Mouse (Mus musculus) midbrain, embryonic 11.5 days (tissue): ENCODE data around the gene Scarf2. TPM values are rescaled to one million over a fixed set of nuclear protein-coding genes. Genes with fewer than 3 reads are reported as not detected.

ENCODE experiments used
- ATAC-seq: fragments of 200-750 bp; cut with Nextera tagmentation; 2 replicates; pipeline ENCODE4 v1.8.0; 2017; ENCODE audit warnings: moderate TSS enrichment, moderate library complexity; ENCODE audit not compliant: low FRiP score
- DNase-seq: peaks from one replicate; pipeline ENCODE4 v3.0.0; 2015; ENCODE audit warnings: low spot score; ENCODE audit errors: missing footprints
- H3K27ac ChIP-seq: fragments of 300-500 bp; sonication (generic); 2 replicates; pipeline ENCODE4 v1.5.1; 2014; ENCODE audit warnings: low read depth, low read length
- H3K27me3 ChIP-seq: fragments of 300-500 bp; sonication (generic); 2 replicates; pipeline ENCODE4 v1.6.1; 2014; ENCODE audit warnings: mild to moderate bottlenecking, low read length, moderate library complexity, mixed read lengths; ENCODE audit not compliant: control insufficient read depth, insufficient read depth
- H3K36me3 ChIP-seq: fragments of 300-500 bp; sonication (generic); 2 replicates; pipeline ENCODE4 v1.6.1; 2014; ENCODE audit warnings: mild to moderate bottlenecking, low read length, moderate library complexity, mixed read lengths; ENCODE audit not compliant: control insufficient read depth, insufficient read depth
- H3K4me1 ChIP-seq: fragments of 300-500 bp; sonication (generic); 2 replicates; pipeline ENCODE4 v1.6.1; 2014; ENCODE audit warnings: low read length; ENCODE audit not compliant: control insufficient read depth, insufficient read depth
- H3K4me2 ChIP-seq: fragments of 300-500 bp; sonication (generic); 2 replicates; pipeline ENCODE4 v1.6.1; 2014; ENCODE audit warnings: mild to moderate bottlenecking, moderate library complexity
- H3K4me3 ChIP-seq: fragments of 300-500 bp; sonication (generic); 2 replicates; pipeline ENCODE4 v1.5.1; 2014; ENCODE audit warnings: low read depth, low read length
- H3K9ac ChIP-seq: fragments of 300-500 bp; sonication (generic); 2 replicates; pipeline ENCODE4 v1.6.1; 2014; ENCODE audit warnings: low read length
- H3K9me3 ChIP-seq: fragments of 300-500 bp; sonication (generic); 2 replicates; pipeline ENCODE4 v1.6.1; 2016; ENCODE audit warnings: low read length; ENCODE audit not compliant: control insufficient read depth
- WGBS: fragments of 180-500 bp; shearing (Covaris S2); extraction: QIAGEN DNeasy Blood & Tissue Kit; methylation state at CpG from one replicate; pipeline ENCODE4 v1.1.7; 2014; 5-methylcytosine and 5-hydroxymethylcytosine counted together
- polyA plus RNA-seq: library from polyadenylated mRNA; unstranded; fragments of >200 nt; fragmentation: Nextera tagmentation; extraction: Ambion mirVana; gene quantifications from 2 replicates; pipeline ENCODE4 v1.2.1, GENCODE M21; 2014

Gene Scarf2
- polyA plus RNA-seq, 1 experiment from 2014 or later = 4.4 TPM

- no peak overlapping the region for H3K4me2 ChIP-seq
- no peaks in the 10 kb centered on the region for H3K27me3 ChIP-seq
- 95% methylated on average over 6 of the region's 6 CpGs for WGBS
- H3K4me3 ChIP-seq = no peak overlapping the region
- no peak overlapping the region for H3K27ac ChIP-seq
- ATAC-seq (no peak), DNase-seq (no peak)
- H3K36me3 ChIP-seq = peaks cover 28% of the 10 kb centered on the region
- H3K9me3 ChIP-seq = no peaks in the 10 kb centered on the region
- H3K9ac ChIP-seq = no peak overlapping the region
- no peaks in the 10 kb centered on the region for H3K4me1 ChIP-seq
Measured at GRCm38 (mm10) chr16:17848431-17848830, 51.3 kb downstream of the Scarf2 start.

GRCm38 (mm10) chr16:17848928-17849327 is 51.8 kb downstream of the Scarf2 start:
- Histone ChIP-seq H3K27ac (no peak overlapping the region), H3K36me3 (peaks cover 28% of the 10 kb centered on the region)
- ATAC-seq = no peak

GRCm38 (mm10) chr16:17849486-17849885 is 52.4 kb downstream of the Scarf2 start:
- H3K27ac ChIP-seq = no peak overlapping the region
- no peak overlapping the region for H3K9ac ChIP-seq
- DNase-seq (no peak), ATAC-seq (no peak)
- H3K4me2 ChIP-seq = no peak overlapping the region
- no peak overlapping the region for H3K4me3 ChIP-seq
- no peaks in the 10 kb centered on the region for H3K27me3 ChIP-seq
- no peaks in the 10 kb centered on the region for H3K4me1 ChIP-seq
- WGBS = 89% methylated on average over 6 of the region's 6 CpGs
- no peaks in the 10 kb centered on the region for H3K9me3 ChIP-seq
- H3K36me3 ChIP-seq = peaks cover 23% of the 10 kb centered on the region

More at GRCm38 (mm10) chr16:17848928-17849327, 51.8 kb downstream of the Scarf2 start:
- Histone ChIP-seq H3K9me3 (no peaks in the 10 kb centered on the region), H3K4me2 (no peak overlapping the region), H3K4me3 (no peak overlapping the region), H3K4me1 (no peaks in the 10 kb centered on the region), H3K27me3 (no peaks in the 10 kb centered on the region), H3K9ac (no peak overlapping the region)
- 28% methylated on average over 1 of the region's 1 CpGs for WGBS
- peak; percentile 93 for DNase-seq

GRCm38 (mm10) chr16:17851331-17851730 is 54.2 kb downstream of the Scarf2 start:
- no peak for ATAC-seq

GRCm38 (mm10) chr16:17851860-17852259 is 54.8 kb downstream of the Scarf2 start:
- no peak overlapping the region for H3K4me2 ChIP-seq
- H3K27ac ChIP-seq = no peak overlapping the region
- ATAC-seq (no peak), DNase-seq (no peak)
- no peaks in the 10 kb centered on the region for H3K27me3 ChIP-seq
- H3K4me1 ChIP-seq = no peaks in the 10 kb centered on the region
- H3K4me3 ChIP-seq = no peak overlapping the region
- no peaks in the 10 kb centered on the region for H3K9me3 ChIP-seq
- no peak overlapping the region for H3K9ac ChIP-seq
- H3K36me3 ChIP-seq = peaks cover 22% of the 10 kb centered on the region
- 95% methylated on average over 1 of the region's 1 CpGs for WGBS

More at GRCm38 (mm10) chr16:17851331-17851730, 54.2 kb downstream of the Scarf2 start:
- Histone ChIP-seq H3K27ac (no peak overlapping the region), H3K4me1 (no peaks in the 10 kb centered on the region), H3K9me3 (no peaks in the 10 kb centered on the region), H3K4me3 (no peak overlapping the region), H3K4me2 (no peak overlapping the region), H3K27me3 (no peaks in the 10 kb centered on the region), H3K9ac (no peak overlapping the region), H3K36me3 (peaks cover 20% of the 10 kb centered on the region)
- 96% methylated on average over 5 of the region's 5 CpGs for WGBS
- DNase-seq = peak; percentile 77

GRCm38 (mm10) chr16:17853263-17853662 is 56.2 kb downstream of the Scarf2 start:
- DNase-seq = no peak
- no peak overlapping the region for H3K4me3 ChIP-seq
- WGBS = 92% methylated on average over 2 of the region's 2 CpGs

GRCm38 (mm10) chr16:17857157-17857556 is 60.1 kb downstream of the Scarf2 start:
- Histone ChIP-seq H3K27ac (no peak overlapping the region), H3K36me3 (peaks cover 27% of the 10 kb centered on the region), H3K9ac (no peak overlapping the region), H3K27me3 (no peaks in the 10 kb centered on the region), H3K4me1 (peaks cover under 1% of the 10 kb centered on the region; the same call in 1 of the 2 replicates), H3K4me2 (no peak overlapping the region), H3K4me3 (no peak overlapping the region), H3K9me3 (no peaks in the 10 kb centered on the region)
- ATAC-seq (no peak), DNase-seq (no peak)
- 90% methylated on average over 7 of the region's 7 CpGs for WGBS

More at GRCm38 (mm10) chr16:17853263-17853662, 56.2 kb downstream of the Scarf2 start:
- H3K27me3 ChIP-seq = no peaks in the 10 kb centered on the region
- no peak overlapping the region for H3K4me2 ChIP-seq
- H3K9me3 ChIP-seq = no peaks in the 10 kb centered on the region
- peaks cover 33% of the 10 kb centered on the region for H3K36me3 ChIP-seq
- no peak overlapping the region for H3K27ac ChIP-seq
- H3K9ac ChIP-seq = no peak overlapping the region
- no peak for ATAC-seq
- no peaks in the 10 kb centered on the region for H3K4me1 ChIP-seq

Other genes starting within 250 kb of the Scarf2 start
- 0.14 and 0.23 TPM in 2 replicates for gene Lrrc74b, start 236.0 kb upstream of the Scarf2 start, polyA plus RNA-seq
- gene P2rx6, start 235.4 kb upstream of the Scarf2 start, polyA plus RNA-seq = 0.41 and 0.86 TPM in 2 replicates
- 1.5 and 2.0 TPM in 2 replicates for gene Slc7a4, start 214.1 kb upstream of the Scarf2 start, polyA plus RNA-seq
- 41.1 and 46.5 TPM in 2 replicates for gene Smpd4, start 177.9 kb upstream of the Scarf2 start, polyA plus RNA-seq
- gene Ccdc74a, start 150.8 kb upstream of the Scarf2 start, polyA plus RNA-seq = 4.8 and 5.4 TPM in 2 replicates
- gene Med15, start 64.4 kb upstream of the Scarf2 start, polyA plus RNA-seq = 28.9 and 29.4 TPM in 2 replicates
- gene Klhl22, start 37.7 kb upstream of the Scarf2 start, polyA plus RNA-seq = 38.7 and 39.5 TPM in 2 replicates
- gene B830017H08Rik, start 35.8 kb downstream of the Scarf2 start, polyA plus RNA-seq = 0.21 and 0.37 TPM in 2 replicates
- 2.2 and 2.3 TPM in 2 replicates for gene Car15, start 41.1 kb downstream of the Scarf2 start, polyA plus RNA-seq
- gene Gm20518, start 94.4 kb downstream of the Scarf2 start, polyA plus RNA-seq = 0.16 and 0.25 TPM in 2 replicates
- gene Tssk1, start 96.9 kb downstream of the Scarf2 start, polyA plus RNA-seq = not detected in 2 replicates
- 74.2 and 83.3 TPM in 2 replicates for gene Dgcr2, start 101.3 kb downstream of the Scarf2 start, polyA plus RNA-seq
- gene Tssk2, start 101.4 kb downstream of the Scarf2 start, polyA plus RNA-seq = 0.15 TPM in 1 of 2 replicates, not detected in the other
- 39.4 and 41.4 TPM in 2 replicates for gene Ess2, start 114.1 kb downstream of the Scarf2 start, polyA plus RNA-seq
- gene Gsc2, start 117.8 kb downstream of the Scarf2 start, polyA plus RNA-seq = 0.95 and 1.1 TPM in 2 replicates
- gene Slc25a1, start 130.9 kb downstream of the Scarf2 start, polyA plus RNA-seq = 96.5 and 97.6 TPM in 2 replicates
- not detected in 2 replicates for gene Vpreb2, start 183.1 kb downstream of the Scarf2 start, polyA plus RNA-seq